Mouse (Mus musculus): Measurements from ENCODE around the gene Ncf4. TPM values are rescaled to one million over a fixed set of nuclear protein-coding genes. Genes with fewer than 3 reads are reported as not detected.
"Not testable (repeated sequence)": the region's sequence is repeated elsewhere in the genome, so short reads cannot be mapped to it uniquely, and the experiment has no call there.

Ncf4 gene
- polyA plus RNA-seq, 1 experiment from 2014 or later: 6.2 TPM

GRCm38 (mm10) chr15:78234823-78235509, 9.6 kb upstream of the Ncf4 start:
- Histone ChIP-seq H3K4me3 (replicated peaks) (no peak overlapping the region), H3K36me3 (no peaks in the 10 kb centered on the region), H3K9me3 (replicated peaks) (no peaks in the 10 kb centered on the region), H3K4me2 (replicated peaks) (no peak overlapping the region), H3K27me3 (peaks cover 5% of the 10 kb centered on the region; the same call in 1 of the 2 replicates), H3K4me1 (0 out of 2 replicates have a peak, but pooled peaks cover 3% of the 10 kb centered on the region), H3K27ac (replicated peaks) (no peak overlapping the region), H3K9ac (no peak overlapping the region)
- WGBS: 67% methylated on average over 5 of the region's 5 CpGs
- no peak for ATAC-seq (ENCODE audit: insufficient number of reproducible peaks, low FRiP score, low TSS enrichment, low read depth)

GRCm38 (mm10) chr15:78239453-78239852, 5.1 kb upstream of the Ncf4 start:
- no peak for ATAC-seq (ENCODE audit: insufficient number of reproducible peaks, low FRiP score, low TSS enrichment, low read depth)
- no peak overlapping the region for H3K9ac ChIP-seq
- H3K9me3 ChIP-seq (replicated peaks): no peaks in the 10 kb centered on the region
- no peak overlapping the region for H3K27ac ChIP-seq (replicated peaks)
- no peak overlapping the region for H3K4me3 ChIP-seq (replicated peaks)
- H3K36me3 ChIP-seq: no peaks in the 10 kb centered on the region
- WGBS: 22% methylated on average over 10 of the region's 10 CpGs
- H3K27me3 ChIP-seq: peaks cover 5% of the 10 kb centered on the region; the same call in 1 of the 2 replicates
- no peak overlapping the region for H3K4me2 ChIP-seq (replicated peaks)
- no peaks in the 10 kb centered on the region for H3K4me1 ChIP-seq

- no peak overlapping the region for H3K9ac ChIP-seq
- no peak for ATAC-seq (ENCODE audit: insufficient number of reproducible peaks, low FRiP score, low TSS enrichment, low read depth)
- no peak overlapping the region for H3K4me2 ChIP-seq (replicated peaks)
- H3K27ac ChIP-seq (replicated peaks): no peak overlapping the region
- H3K4me1 ChIP-seq: no peaks in the 10 kb centered on the region
- no peaks in the 10 kb centered on the region for H3K9me3 ChIP-seq (replicated peaks)
- no peaks in the 10 kb centered on the region for H3K36me3 ChIP-seq
- WGBS: 77% methylated on average over 14 of the region's 14 CpGs
- H3K4me3 ChIP-seq (replicated peaks): no peak overlapping the region
- H3K27me3 ChIP-seq: peaks cover 5% of the 10 kb centered on the region; the same call in 1 of the 2 replicates
These were observed 4.5 kb upstream of the Ncf4 start for GRCm38 (mm10) chr15:78239956-78240617.

GRCm38 (mm10) chr15:78241335-78241734, 3.3 kb upstream of the Ncf4 start:
- Histone ChIP-seq H3K9me3 (replicated peaks) (no peaks in the 10 kb centered on the region), H3K4me3 (replicated peaks) (no peak overlapping the region), H3K4me1 (no peaks in the 10 kb centered on the region), H3K4me2 (replicated peaks) (no peak overlapping the region), H3K36me3 (no peaks in the 10 kb centered on the region), H3K27me3 (no peaks in the 10 kb centered on the region; the same call in 1 of the 2 replicates), H3K27ac (replicated peaks) (no peak overlapping the region), H3K9ac (no peak overlapping the region)
- ATAC-seq (ENCODE audit: insufficient number of reproducible peaks, low FRiP score, low TSS enrichment, low read depth): no peak
- 25% methylated on average over 11 of the region's 11 CpGs for WGBS

GRCm38 (mm10) chr15:78243061-78243460, 1.5 kb upstream of the Ncf4 start:
- no peak overlapping the region for H3K9ac ChIP-seq
- ATAC-seq (ENCODE audit: insufficient number of reproducible peaks, low FRiP score, low TSS enrichment, low read depth): no peak
- 75% methylated on average over 8 of the region's 8 CpGs for WGBS
- H3K9me3 ChIP-seq (replicated peaks): no peaks in the 10 kb centered on the region
- H3K36me3 ChIP-seq: no peaks in the 10 kb centered on the region
- no peak overlapping the region for H3K4me2 ChIP-seq (replicated peaks)
- H3K4me3 ChIP-seq (replicated peaks): no peak overlapping the region
- no peak overlapping the region for H3K27ac ChIP-seq (replicated peaks)
- H3K27me3 ChIP-seq: no peaks in the 10 kb centered on the region; the same call in 1 of the 2 replicates
- no peaks in the 10 kb centered on the region for H3K4me1 ChIP-seq

GRCm38 (mm10) chr15:78243774-78244173, 827 bp upstream of the Ncf4 start:
- ATAC-seq (ENCODE audit: insufficient number of reproducible peaks, low FRiP score, low TSS enrichment, low read depth): no peak
- Histone ChIP-seq H3K4me3 (replicated peaks) (no peak overlapping the region), H3K4me2 (replicated peaks) (no peak overlapping the region), H3K27me3 (no peaks in the 10 kb centered on the region; the same call in 1 of the 2 replicates), H3K27ac (replicated peaks) (no peak overlapping the region), H3K36me3 (no peaks in the 10 kb centered on the region), H3K9me3 (replicated peaks) (no peaks in the 10 kb centered on the region), H3K4me1 (no peaks in the 10 kb centered on the region), H3K9ac (no peak overlapping the region)
- 56% methylated on average over 6 of the region's 6 CpGs for WGBS

GRCm38 (mm10) chr15:78246143-78247116, 1.8 kb downstream of the Ncf4 start:
- Histone ChIP-seq H3K4me2 (replicated peaks) (no peak overlapping the region), H3K9ac (no peak overlapping the region), H3K27ac (replicated peaks) (no peak overlapping the region), H3K4me1 (no peaks in the 10 kb centered on the region), H3K4me3 (replicated peaks) (no peak overlapping the region), H3K9me3 (replicated peaks) (no peaks in the 10 kb centered on the region), H3K27me3 (no peaks in the 10 kb centered on the region), H3K36me3 (no peaks in the 10 kb centered on the region)
- no peak for ATAC-seq (ENCODE audit: insufficient number of reproducible peaks, low FRiP score, low TSS enrichment, low read depth)
- WGBS: 67% methylated on average over 18 of the region's 18 CpGs

- no peaks in the 10 kb centered on the region for H3K9me3 ChIP-seq (replicated peaks)
- H3K4me3 ChIP-seq (replicated peaks): no peak overlapping the region
- no peak overlapping the region for H3K4me2 ChIP-seq (replicated peaks)
- no peaks in the 10 kb centered on the region for H3K4me1 ChIP-seq
- H3K36me3 ChIP-seq: no peaks in the 10 kb centered on the region
- H3K27me3 ChIP-seq: no peaks in the 10 kb centered on the region
- WGBS: 57% methylated on average over 2 of the region's 2 CpGs
- no peak for ATAC-seq (ENCODE audit: insufficient number of reproducible peaks, low FRiP score, low TSS enrichment, low read depth)
- no peak overlapping the region for H3K9ac ChIP-seq
- H3K27ac ChIP-seq (replicated peaks): no peak overlapping the region
These were observed 3.1 kb downstream of the Ncf4 start for GRCm38 (mm10) chr15:78247659-78248058.

GRCm38 (mm10) chr15:78248410-78248809, 3.8 kb downstream of the Ncf4 start:
- Histone ChIP-seq H3K4me3 (replicated peaks) (no peak overlapping the region), H3K9ac (no peak overlapping the region), H3K27ac (replicated peaks) (no peak overlapping the region), H3K36me3 (no peaks in the 10 kb centered on the region), H3K9me3 (replicated peaks) (no peaks in the 10 kb centered on the region), H3K4me2 (replicated peaks) (no peak overlapping the region), H3K4me1 (no peaks in the 10 kb centered on the region), H3K27me3 (no peaks in the 10 kb centered on the region)
- 63% methylated on average over 3 of the region's 3 CpGs for WGBS
- no peak for ATAC-seq (ENCODE audit: insufficient number of reproducible peaks, low FRiP score, low TSS enrichment, low read depth)

- Histone ChIP-seq H3K27ac (replicated peaks) (no peak overlapping the region), H3K4me1 (no peaks in the 10 kb centered on the region), H3K36me3 (no peaks in the 10 kb centered on the region), H3K4me3 (replicated peaks) (no peak overlapping the region), H3K9me3 (replicated peaks) (no peaks in the 10 kb centered on the region), H3K27me3 (peaks cover 21% of the 10 kb centered on the region), H3K4me2 (replicated peaks) (no peak overlapping the region), H3K9ac (no peak overlapping the region)
- WGBS: 20% methylated on average over 20 of the region's 20 CpGs
- no peak for ATAC-seq (ENCODE audit: insufficient number of reproducible peaks, low FRiP score, low TSS enrichment, low read depth)
These were observed 10.2 kb downstream of the Ncf4 start for GRCm38 (mm10) chr15:78254751-78255150.

- peaks cover 21% of the 10 kb centered on the region for H3K27me3 ChIP-seq
- H3K9ac ChIP-seq; ATAC-seq (ENCODE audit: insufficient number of reproducible peaks, low FRiP score, low TSS enrichment, low read depth); H3K36me3 ChIP-seq; H3K27ac ChIP-seq (replicated peaks); H3K9me3 ChIP-seq (replicated peaks); H3K4me2 ChIP-seq (replicated peaks); H3K4me3 ChIP-seq (replicated peaks); H3K4me1 ChIP-seq: not testable (repeated sequence)
These were observed 12.1 kb downstream of the Ncf4 start for GRCm38 (mm10) chr15:78256602-78257259.

All from embryonic facial prominence, embryonic 15.5 days (tissue).